Mouse (Mus musculus) liver, adult 2 months (tissue): Measurements from ENCODE around the gene Wdr24.

Experiments used
- CTCF ChIP-seq: fragments of 200-500 bp; IDR thresholded peaks from 2 replicates; pipeline ENCODE4 v1.5.1; 2011; ENCODE audit warnings: low read depth, low read length, control low read depth
- POLR2A ChIP-seq: fragments of 200-500 bp; IDR thresholded peaks from 2 replicates; pipeline ENCODE4 v1.6.1; 2011; ENCODE audit warnings: low read length, control low read depth; ENCODE audit not compliant: insufficient read depth; ENCODE audit errors: extremely low read depth

DNA sequence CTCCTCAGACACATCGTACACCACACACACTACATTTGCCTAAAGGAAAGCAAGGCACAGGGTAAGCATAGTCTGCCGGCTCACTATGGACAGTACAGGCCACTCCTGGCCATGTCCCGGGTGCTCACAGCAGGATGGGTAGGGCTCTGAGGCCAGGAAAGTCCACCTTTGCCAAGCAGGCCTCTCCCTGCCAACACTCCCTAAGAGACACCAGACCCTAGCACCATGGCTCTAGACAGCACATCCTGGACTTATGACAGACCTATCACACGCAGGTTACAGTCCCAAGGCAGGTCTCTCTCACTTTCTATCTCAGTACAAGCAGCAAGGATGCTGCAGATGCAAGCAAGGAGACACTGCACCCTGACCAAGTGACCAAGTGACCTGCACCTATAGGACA, 19.7 kb downstream of the Wdr24 start:
- TF ChIP-seq CTCF (no peak), POLR2A (no peak)
